Mouse (Mus musculus): ENCODE data around the gene Pcyt1a. TPM values are rescaled to one million over a fixed set of nuclear protein-coding genes. Genes with fewer than 3 reads are reported as not detected.
"Not testable (repeated sequence)": the region's sequence is repeated elsewhere in the genome, so short reads cannot be mapped to it uniquely, and the experiment has no call there.

The Pcyt1a gene
- polyA plus RNA-seq, 1 experiment = 45.2 TPM

GRCm38 (mm10) chr16:32431047-32431591, 398 bp downstream of the Pcyt1a start:
- H3K4me3 ChIP-seq (ENCODE audit: insufficient read depth, low read length) = peak overlapping the region; percentile 94
- H3K27ac ChIP-seq (ENCODE audit: insufficient read depth, low read length) = 0 out of 2 replicates have a peak overlapping the region, but pooled peaks have one; percentile 14
- TF ChIP-seq POLR2A (IDR thresholded peaks at IDR 0.05; ENCODE audit: low read depth, low read length) (no peak), CTCF (IDR thresholded peaks at IDR 0.05; ENCODE audit: borderline replicate concordance, insufficient read depth, low read length) (no peak)
- H3K4me1 ChIP-seq (ENCODE audit: control insufficient read depth, insufficient read depth, low read length) = no peaks in the 10 kb centered on the region

GRCm38 (mm10) chr16:32431926-32432325, 1.2 kb downstream of the Pcyt1a start:
- TF ChIP-seq CTCF (IDR thresholded peaks at IDR 0.05; ENCODE audit: borderline replicate concordance, insufficient read depth, low read length) (no peak), POLR2A (IDR thresholded peaks at IDR 0.05; ENCODE audit: low read depth, low read length) (no peak)
- Histone ChIP-seq H3K4me3 (ENCODE audit: insufficient read depth, low read length) (peak overlapping the region; percentile 94; the same call in 1 of the 2 replicates), H3K27ac (ENCODE audit: insufficient read depth, low read length) (no peak overlapping the region), H3K4me1 (ENCODE audit: control insufficient read depth, insufficient read depth, low read length) (no peaks in the 10 kb centered on the region)

DNA sequence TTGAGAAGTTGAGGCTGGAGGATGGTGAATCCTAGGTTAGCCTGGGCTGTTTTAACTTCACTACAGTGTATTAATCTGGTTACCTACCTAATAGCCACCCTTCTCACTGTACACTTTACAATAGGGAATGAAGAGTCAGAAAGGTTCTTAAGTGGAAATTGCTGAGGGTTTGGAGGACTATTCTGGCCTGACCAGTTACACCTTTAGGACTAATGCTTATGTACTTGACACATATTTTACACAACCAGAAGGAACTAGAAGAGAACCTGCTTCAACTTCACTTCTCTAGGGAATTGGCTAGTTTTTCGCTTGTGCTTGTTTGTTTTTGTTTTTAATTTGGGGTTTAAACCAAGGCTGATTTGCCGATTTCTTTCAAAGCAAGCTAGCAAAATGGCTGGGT, 2.4 kb downstream of the Pcyt1a start:
- no peak overlapping the region for H3K27ac ChIP-seq (ENCODE audit: insufficient read depth, low read length)
- no peaks in the 10 kb centered on the region for H3K4me1 ChIP-seq (ENCODE audit: control insufficient read depth, insufficient read depth, low read length)
- TF ChIP-seq CTCF (IDR thresholded peaks at IDR 0.05; ENCODE audit: borderline replicate concordance, insufficient read depth, low read length) (no peak), POLR2A (IDR thresholded peaks at IDR 0.05; ENCODE audit: low read depth, low read length) (no peak)
- H3K4me3 ChIP-seq (ENCODE audit: insufficient read depth, low read length) = no peak overlapping the region

DNA sequence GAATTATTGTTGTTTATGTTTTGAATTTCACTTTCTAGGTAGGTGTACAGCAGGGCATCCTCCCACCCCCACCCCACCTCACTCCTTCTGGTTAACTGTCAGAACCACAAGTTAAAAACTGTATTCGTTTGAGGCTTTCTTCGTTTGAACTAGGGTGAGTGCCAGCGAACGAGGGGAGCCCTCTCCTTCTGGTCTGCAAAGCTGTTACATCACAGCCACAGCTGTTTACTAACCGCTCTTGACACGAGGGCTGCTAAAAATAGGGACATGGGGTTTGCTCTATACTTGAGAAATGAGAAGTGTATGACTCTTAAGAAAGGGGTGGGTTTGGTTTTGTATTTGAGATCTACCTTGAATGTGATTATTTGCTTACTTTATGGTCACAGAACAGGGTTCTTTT, 3.3 kb downstream of the Pcyt1a start:
- TF ChIP-seq CTCF (IDR thresholded peaks at IDR 0.05; ENCODE audit: borderline replicate concordance, insufficient read depth, low read length) = no peak
- TF ChIP-seq POLR2A (IDR thresholded peaks at IDR 0.05; ENCODE audit: low read depth, low read length) = no peak
- H3K27ac ChIP-seq (ENCODE audit: insufficient read depth, low read length) = no peak overlapping the region
- H3K4me1 ChIP-seq (ENCODE audit: control insufficient read depth, insufficient read depth, low read length) = no peaks in the 10 kb centered on the region
- H3K4me3 ChIP-seq (ENCODE audit: insufficient read depth, low read length) = no peak overlapping the region

DNA sequence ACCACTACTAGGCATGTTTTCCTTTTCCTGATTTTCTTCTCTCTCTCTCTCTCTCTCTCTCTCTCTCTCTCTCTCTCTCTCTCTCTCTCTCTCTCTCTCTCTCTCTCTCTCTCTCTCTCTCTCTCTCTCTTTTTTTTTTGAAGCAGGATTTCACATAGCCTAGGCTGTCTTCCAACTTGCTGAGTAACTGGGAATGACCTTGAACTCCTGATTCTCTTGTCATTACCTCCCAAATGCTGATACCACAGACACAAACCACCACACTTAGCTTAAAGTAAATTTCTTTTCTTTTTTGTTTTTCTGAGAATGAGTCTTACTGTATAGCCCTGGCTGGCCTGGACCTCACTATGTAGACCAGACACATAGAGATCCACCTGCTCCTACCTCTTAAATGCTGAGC, 4.0 kb downstream of the Pcyt1a start:
- TF ChIP-seq CTCF (IDR thresholded peaks at IDR 0.05; ENCODE audit: borderline replicate concordance, insufficient read depth, low read length) (no peak), POLR2A (IDR thresholded peaks at IDR 0.05; ENCODE audit: low read depth, low read length) (no peak)
- no peak overlapping the region for H3K27ac ChIP-seq (ENCODE audit: insufficient read depth, low read length)
- H3K4me1 ChIP-seq (ENCODE audit: control insufficient read depth, insufficient read depth, low read length) = no peaks in the 10 kb centered on the region
- no peak overlapping the region for H3K4me3 ChIP-seq (ENCODE audit: insufficient read depth, low read length)

GRCm38 (mm10) chr16:32436657-32437056, 5.9 kb downstream of the Pcyt1a start:
- H3K4me3 ChIP-seq (ENCODE audit: insufficient read depth, low read length) = no peak overlapping the region
- H3K4me1 ChIP-seq (ENCODE audit: control insufficient read depth, insufficient read depth, low read length) = no peaks in the 10 kb centered on the region
- no peak overlapping the region for H3K27ac ChIP-seq (ENCODE audit: insufficient read depth, low read length)
- TF ChIP-seq POLR2A (IDR thresholded peaks at IDR 0.05; ENCODE audit: low read depth, low read length) = no peak
- TF ChIP-seq CTCF (IDR thresholded peaks at IDR 0.05; ENCODE audit: borderline replicate concordance, insufficient read depth, low read length) = no peak

GRCm38 (mm10) chr16:32437266-32437665, 6.5 kb downstream of the Pcyt1a start:
- no peak for TF ChIP-seq POLR2A (IDR thresholded peaks at IDR 0.05; ENCODE audit: low read depth, low read length)
- TF ChIP-seq CTCF (IDR thresholded peaks at IDR 0.05; ENCODE audit: borderline replicate concordance, insufficient read depth, low read length) = no peak
- Histone ChIP-seq H3K27ac (ENCODE audit: insufficient read depth, low read length) (no peak overlapping the region), H3K4me1 (ENCODE audit: control insufficient read depth, insufficient read depth, low read length) (no peaks in the 10 kb centered on the region), H3K4me3 (ENCODE audit: insufficient read depth, low read length) (no peak overlapping the region)

DNA sequence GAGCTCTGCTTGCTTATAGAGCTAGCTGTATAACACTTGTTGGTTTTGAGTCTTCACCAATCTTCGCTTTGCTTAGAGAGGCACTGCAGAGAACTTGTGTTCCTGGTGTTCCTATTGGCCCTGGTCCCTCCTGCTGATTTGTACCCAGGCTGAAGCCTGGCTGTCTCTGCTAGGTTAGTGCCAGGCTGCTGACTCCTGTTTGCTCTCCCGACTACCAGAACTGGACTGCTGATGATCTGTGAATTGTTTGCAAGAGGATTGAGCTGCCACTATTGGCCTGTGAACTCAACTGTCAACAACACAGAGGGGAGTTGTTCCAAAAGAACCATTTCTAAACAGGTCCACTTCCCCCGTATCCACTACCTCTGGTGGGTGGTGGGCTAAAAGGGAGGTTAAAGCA, 10.7 kb downstream of the Pcyt1a start:
- TF ChIP-seq POLR2A (IDR thresholded peaks at IDR 0.05; ENCODE audit: low read depth, low read length) (no peak), CTCF (IDR thresholded peaks at IDR 0.05; ENCODE audit: borderline replicate concordance, insufficient read depth, low read length) (no peak)
- Histone ChIP-seq H3K4me1 (ENCODE audit: control insufficient read depth, insufficient read depth, low read length) (no peaks in the 10 kb centered on the region), H3K27ac (ENCODE audit: insufficient read depth, low read length) (no peak overlapping the region), H3K4me3 (ENCODE audit: insufficient read depth, low read length) (no peak overlapping the region)

DNA sequence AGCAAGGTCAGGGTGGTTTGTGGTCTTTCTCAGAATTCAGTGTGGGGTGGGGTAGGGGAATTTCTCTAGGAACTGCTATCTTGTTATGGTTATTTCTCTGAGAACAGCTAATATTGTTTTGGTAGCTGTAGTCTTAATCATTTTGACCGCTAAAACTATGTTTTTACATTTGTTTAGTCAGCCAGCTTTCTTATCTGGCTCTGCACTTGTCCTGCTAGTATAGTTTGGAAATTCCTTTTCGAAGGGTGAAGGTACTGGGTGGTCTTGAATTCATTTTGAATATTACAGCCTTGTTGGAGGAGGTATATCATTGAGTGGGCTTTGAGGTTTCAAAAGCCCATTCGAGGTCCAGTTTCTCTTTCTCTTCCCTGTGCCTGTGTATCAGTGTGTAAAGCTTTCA, 13.9 kb downstream of the Pcyt1a start:
- H3K4me3 ChIP-seq (ENCODE audit: insufficient read depth, low read length); H3K4me1 ChIP-seq (ENCODE audit: control insufficient read depth, insufficient read depth, low read length); H3K27ac ChIP-seq (ENCODE audit: insufficient read depth, low read length): not testable (repeated sequence)

- H3K4me1 ChIP-seq (ENCODE audit: control insufficient read depth, insufficient read depth, low read length) = no peaks in the 10 kb centered on the region
- H3K27ac ChIP-seq (ENCODE audit: insufficient read depth, low read length) = no peak overlapping the region
- no peak overlapping the region for H3K4me3 ChIP-seq (ENCODE audit: insufficient read depth, low read length)
- no peak for TF ChIP-seq CTCF (IDR thresholded peaks at IDR 0.05; ENCODE audit: borderline replicate concordance, insufficient read depth, low read length)
- TF ChIP-seq POLR2A (IDR thresholded peaks at IDR 0.05; ENCODE audit: low read depth, low read length) = no peak
Measured at GRCm38 (mm10) chr16:32445558-32445957, 14.8 kb downstream of the Pcyt1a start.

All from embryonic fibroblast, embryonic 13.5 days (primary cell).